Mouse (Mus musculus): Measurements from ENCODE around the gene Rapgef1.

DNA sequence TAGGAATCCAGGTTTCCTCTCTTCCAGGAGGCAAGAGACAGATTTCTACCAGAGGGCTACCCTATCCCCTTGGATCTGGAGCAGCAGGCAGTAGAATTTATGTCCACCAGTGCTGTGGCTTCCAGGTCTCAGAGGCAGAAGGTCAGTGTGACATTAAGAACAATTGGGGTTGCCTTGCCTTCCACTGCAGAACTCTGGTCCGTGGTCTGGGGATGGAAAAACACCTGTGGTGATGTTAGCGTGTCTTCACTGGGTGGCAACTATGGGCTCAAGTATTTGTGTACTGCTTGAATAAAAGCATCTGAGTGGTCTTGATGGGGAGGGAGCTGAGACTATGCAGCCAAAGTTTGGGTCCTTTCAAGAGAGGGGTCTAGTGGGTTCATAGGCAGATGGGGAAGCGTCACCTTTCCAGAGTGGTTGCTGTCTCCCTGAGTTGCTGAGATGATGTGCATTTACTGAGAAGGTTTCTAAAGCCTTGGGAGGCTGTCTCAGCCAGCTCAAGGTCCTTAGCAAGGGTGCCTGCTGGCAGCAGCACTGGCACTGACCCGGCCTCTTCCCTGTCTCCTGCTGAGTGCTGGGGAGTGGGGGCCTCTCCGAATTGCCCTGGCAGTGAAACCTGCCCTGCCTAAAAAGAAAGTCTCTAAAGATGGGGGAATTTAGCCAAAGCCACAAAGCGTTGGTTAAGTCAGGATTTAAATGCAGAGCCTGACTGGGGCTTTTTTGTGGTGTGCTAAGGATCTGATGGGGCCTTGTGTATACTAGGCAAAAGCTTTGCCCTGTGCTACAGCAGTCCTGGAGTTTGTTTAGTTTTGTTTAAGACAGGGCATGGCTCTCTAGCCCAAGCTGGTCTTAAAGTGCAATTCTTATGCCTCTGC lies 60.4 kb downstream of the Rapgef1 start:
- no peak for TF ChIP-seq CTCF (IDR thresholded peaks at IDR 0.05; ENCODE audit: low read depth, low read length)
- TF ChIP-seq POLR2A (IDR thresholded peaks at IDR 0.05; ENCODE audit: extremely low read depth, insufficient read depth, low read length): no peak
